Mouse (Mus musculus): Measurements from ENCODE around the gene Gm5148. TPM values are rescaled to one million over a fixed set of nuclear protein-coding genes. Genes with fewer than 3 reads are reported as not detected.
A peak's percentile ranks its signal among the peaks of the same experiment; 100 is the strongest.

The Gm5148 gene
- total and polyA plus RNA-seq, 2 experiments from 2014 or later = 10.5 to 12.0 TPM

- DNase-seq (ENCODE audit: low spot score) = no peak
- Histone ChIP-seq H3K4me1 (ENCODE audit: insufficient read depth, low read length) (peaks cover 12% of the 10 kb centered on the region; the same call in 1 of the 2 replicates), H3K4me3 (ENCODE audit: low read length) (no peak overlapping the region), H3K9ac (replicated peaks; ENCODE audit: low read length) (no peak overlapping the region), H3K27ac (no peak overlapping the region), H3K27me3 (ENCODE audit: insufficient read depth, low read length) (no peaks in the 10 kb centered on the region), H3K9me3 (ENCODE audit: low read length) (no peaks in the 10 kb centered on the region), H3K4me2 (ENCODE audit: low read depth, low read length) (no peak overlapping the region), H3K36me3 (ENCODE audit: insufficient read depth, low read length) (no peaks in the 10 kb centered on the region)
- TF ChIP-seq CTCF (IDR thresholded peaks at IDR 0.05; ENCODE audit: low read depth) = no peak
- no peak for ATAC-seq
- 71% methylated on average over 4 of the region's 4 CpGs for WGBS
Observed at GRCm38 (mm10) chr3:37726501-37727140, 2.3 kb upstream of the Gm5148 start.

DNA sequence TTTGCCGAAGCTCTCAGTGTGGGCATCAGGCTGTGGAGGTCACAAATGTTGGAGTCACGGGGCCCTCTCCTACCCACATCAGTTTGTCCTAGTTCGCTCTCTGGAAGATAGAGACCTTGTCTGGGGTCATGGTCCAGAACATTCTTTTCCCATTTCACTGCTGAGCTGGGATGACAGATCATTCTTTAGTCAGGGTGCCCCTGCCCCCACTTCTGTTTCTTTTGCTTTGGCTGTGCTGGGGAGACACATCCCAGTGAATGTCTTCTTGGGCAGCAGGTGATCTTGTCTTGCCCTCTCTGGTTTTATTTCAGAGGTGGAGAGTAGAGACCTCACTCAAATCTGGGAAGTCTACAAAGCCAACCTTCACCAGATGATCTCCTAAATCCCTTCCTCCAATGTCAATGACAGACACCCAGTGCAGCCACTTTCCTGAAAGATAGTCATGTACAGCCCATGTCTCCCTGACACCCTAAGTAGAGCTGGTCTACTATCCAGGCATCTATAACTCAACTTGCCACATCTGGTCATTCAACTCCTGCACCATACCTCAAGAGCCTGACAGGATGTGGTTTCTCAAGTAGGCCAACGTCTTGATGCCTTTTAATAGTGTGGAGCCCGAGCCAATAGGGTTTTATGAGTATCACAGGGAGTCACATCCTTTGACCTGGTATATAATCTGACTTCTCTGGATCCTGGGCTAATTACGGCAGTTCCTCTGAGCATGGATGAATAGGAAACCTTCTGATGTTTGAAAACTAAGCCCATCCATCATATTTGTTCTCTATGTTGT, 851 bp upstream of the Gm5148 start:
- DNase-seq (ENCODE audit: low spot score) (no peak), ATAC-seq (no peak)
- no peak overlapping the region for H3K9ac ChIP-seq (replicated peaks; ENCODE audit: low read length)
- no peaks in the 10 kb centered on the region for H3K9me3 ChIP-seq (ENCODE audit: low read length)
- peak overlapping the region; percentile 45; the same call in 1 of the 2 replicates for H3K4me3 ChIP-seq (ENCODE audit: low read length)
- TF ChIP-seq CTCF (IDR thresholded peaks at IDR 0.05; ENCODE audit: low read depth) = no peak
- H3K4me1 ChIP-seq (ENCODE audit: insufficient read depth, low read length) = peaks cover 12% of the 10 kb centered on the region; the same call in 1 of the 2 replicates
- H3K36me3 ChIP-seq (ENCODE audit: insufficient read depth, low read length) = no peaks in the 10 kb centered on the region
- peak overlapping the region; percentile 68 for H3K4me2 ChIP-seq (ENCODE audit: low read depth, low read length)
- 90% methylated on average over 6 of the region's 6 CpGs for WGBS
- peak overlapping the region; percentile 75; the same call in 1 of the 2 replicates for H3K27ac ChIP-seq
- 0 out of 2 replicates have a peak, but pooled peaks cover 4% of the 10 kb centered on the region for H3K27me3 ChIP-seq (ENCODE audit: insufficient read depth, low read length)

DNA sequence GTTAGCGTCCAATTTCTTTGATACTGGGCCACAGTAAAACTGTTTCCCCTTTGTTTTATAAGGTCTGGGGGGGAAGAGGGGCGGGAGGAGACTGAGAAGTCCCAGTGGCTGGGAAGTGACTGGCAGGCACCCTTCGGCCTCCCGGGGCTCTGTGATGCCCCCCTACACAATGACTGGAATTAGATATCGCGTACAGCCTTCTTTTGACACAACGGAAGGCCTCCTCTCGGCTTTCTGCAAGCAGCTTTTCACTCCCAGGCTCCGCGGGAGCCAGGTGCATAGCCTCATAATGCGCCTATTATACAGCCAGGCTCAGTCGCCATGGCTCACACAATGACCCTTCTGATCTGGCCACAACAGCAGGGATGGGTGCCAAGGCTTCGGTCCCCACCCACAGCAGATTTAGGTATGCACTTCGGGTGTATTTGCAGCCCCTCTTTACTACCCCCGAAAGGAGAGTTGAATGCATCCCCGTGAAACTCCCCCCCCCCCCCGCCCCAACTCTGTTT, 574 bp downstream of the Gm5148 start:
- ATAC-seq (peak; percentile 77), DNase-seq (ENCODE audit: low spot score) (peak; percentile 69)
- Histone ChIP-seq H3K9ac (replicated peaks; ENCODE audit: low read length) (peak overlapping the region; percentile 56), H3K4me1 (ENCODE audit: insufficient read depth, low read length) (peaks cover 12% of the 10 kb centered on the region; the same call in 1 of the 2 replicates), H3K4me3 (ENCODE audit: low read length) (peak overlapping the region; percentile 45), H3K4me2 (ENCODE audit: low read depth, low read length) (peak overlapping the region; percentile 68), H3K9me3 (ENCODE audit: low read length) (no peaks in the 10 kb centered on the region), H3K27ac (peak overlapping the region; percentile 75), H3K36me3 (ENCODE audit: insufficient read depth, low read length) (no peaks in the 10 kb centered on the region), H3K27me3 (ENCODE audit: insufficient read depth, low read length) (0 out of 2 replicates have a peak, but pooled peaks cover 4% of the 10 kb centered on the region)
- no peak for TF ChIP-seq CTCF (IDR thresholded peaks at IDR 0.05; ENCODE audit: low read depth)
- WGBS = 2% methylated on average over 17 of the region's 17 CpGs

- peak overlapping the region; percentile 75 for H3K27ac ChIP-seq
- 15% methylated on average over 11 of the region's 11 CpGs for WGBS
- H3K4me1 ChIP-seq (ENCODE audit: insufficient read depth, low read length) = peaks cover 12% of the 10 kb centered on the region; the same call in 1 of the 2 replicates
- no peaks in the 10 kb centered on the region for H3K9me3 ChIP-seq (ENCODE audit: low read length)
- peak overlapping the region; percentile 68 for H3K4me2 ChIP-seq (ENCODE audit: low read depth, low read length)
- H3K9ac ChIP-seq (replicated peaks; ENCODE audit: low read length) = peak overlapping the region; percentile 56
- 0 out of 2 replicates have a peak, but pooled peaks cover 4% of the 10 kb centered on the region for H3K27me3 ChIP-seq (ENCODE audit: insufficient read depth, low read length)
- TF ChIP-seq CTCF (IDR thresholded peaks at IDR 0.05; ENCODE audit: low read depth) = no peak
- DNase-seq (ENCODE audit: low spot score) (peak; percentile 67), ATAC-seq (peak; percentile 34; the same call in 1 of the 2 replicates)
- peak overlapping the region; percentile 45 for H3K4me3 ChIP-seq (ENCODE audit: low read length)
- no peaks in the 10 kb centered on the region for H3K36me3 ChIP-seq (ENCODE audit: insufficient read depth, low read length)
Observed at GRCm38 (mm10) chr3:37723061-37723521, 1.2 kb downstream of the Gm5148 start.

- Histone ChIP-seq H3K27ac (peak overlapping the region; percentile 75; the same call in 1 of the 2 replicates), H3K9ac (replicated peaks; ENCODE audit: low read length) (no peak overlapping the region), H3K9me3 (ENCODE audit: low read length) (no peaks in the 10 kb centered on the region), H3K36me3 (ENCODE audit: insufficient read depth, low read length) (no peaks in the 10 kb centered on the region), H3K4me1 (ENCODE audit: insufficient read depth, low read length) (peaks cover 12% of the 10 kb centered on the region; the same call in 1 of the 2 replicates), H3K4me2 (ENCODE audit: low read depth, low read length) (peak overlapping the region; percentile 68), H3K27me3 (ENCODE audit: insufficient read depth, low read length) (0 out of 2 replicates have a peak, but pooled peaks cover 4% of the 10 kb centered on the region), H3K4me3 (ENCODE audit: low read length) (no peak overlapping the region)
- no peak for ATAC-seq
- DNase-seq (ENCODE audit: low spot score) = peak; percentile 11
- WGBS = 54% methylated on average over 12 of the region's 12 CpGs
- no peak for TF ChIP-seq CTCF (IDR thresholded peaks at IDR 0.05; ENCODE audit: low read depth)
Observed at GRCm38 (mm10) chr3:37722487-37723060, 1.7 kb downstream of the Gm5148 start.

DNA sequence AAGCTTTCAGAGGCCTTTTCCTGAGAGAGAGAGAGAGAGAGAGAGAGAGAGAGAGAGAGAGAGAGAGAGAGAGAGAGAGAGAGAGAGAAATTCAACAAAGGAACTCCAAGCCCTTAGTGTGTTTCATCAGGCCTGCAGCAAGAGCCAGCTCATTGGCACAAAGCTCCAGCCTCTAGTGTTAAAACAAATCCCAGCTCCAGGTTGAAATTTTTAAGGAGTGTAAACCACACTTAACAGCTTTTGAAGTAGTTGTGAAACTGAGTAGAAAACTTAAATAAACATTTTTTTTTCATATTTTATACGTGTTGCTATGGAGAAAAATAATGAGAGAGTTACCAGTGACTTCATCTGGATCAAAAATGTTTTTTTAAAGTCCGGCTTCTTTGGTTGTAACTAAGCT, 7.3 kb downstream of the Gm5148 start:
- H3K9ac ChIP-seq (replicated peaks; ENCODE audit: low read length) = no peak overlapping the region
- TF ChIP-seq CTCF (IDR thresholded peaks at IDR 0.05; ENCODE audit: low read depth) = no peak
- H3K4me2 ChIP-seq (ENCODE audit: low read depth, low read length) = no peak overlapping the region
- no peak overlapping the region for H3K27ac ChIP-seq
- no peaks in the 10 kb centered on the region for H3K36me3 ChIP-seq (ENCODE audit: insufficient read depth, low read length)
- H3K4me3 ChIP-seq (ENCODE audit: low read length) = no peak overlapping the region
- H3K9me3 ChIP-seq (ENCODE audit: low read length) = no peaks in the 10 kb centered on the region
- DNase-seq (ENCODE audit: low spot score) (no peak), ATAC-seq (no peak)
- H3K4me1 ChIP-seq (ENCODE audit: insufficient read depth, low read length) = no peaks in the 10 kb centered on the region
- WGBS = 92% methylated on average over 2 of the region's 2 CpGs
- 0 out of 2 replicates have a peak, but pooled peaks cover 4% of the 10 kb centered on the region for H3K27me3 ChIP-seq (ENCODE audit: insufficient read depth, low read length)

All from hindbrain, postnatal 0 days (tissue).